Mouse (Mus musculus) urinary bladder, postnatal 4 days (tissue): ENCODE measurements at regions not wholly inside any gene's neighbourhood (a gene's known extent, or its start where the extent isn't known, plus 50 kb on each side); places are given as distances from the start of the nearest gene placed in this dataset.

Experiments used
- DNase-seq, 2 experiments: peaks; one replicate each; pipeline ENCODE4 v3.0.0; 2021 to 2022; ENCODE audit warnings: low spot score in 2 of 2

GRCm38 (mm10) chr7:145135971-145136370 is 71.9 kb downstream of the 1810010D01Rik start:
- no peak for DNase-seq

- DNase-seq = no peak
Measured at GRCm38 (mm10) chr7:145132506-145132905, 75.4 kb downstream of the 1810010D01Rik start.

- DNase-seq = no peak
Measured at GRCm38 (mm10) chr7:145131438-145132159, 76.3 kb downstream of the 1810010D01Rik start.

- DNase-seq = no peak
Measured at GRCm38 (mm10) chr7:145129971-145130370, 77.9 kb downstream of the 1810010D01Rik start.

GRCm38 (mm10) chr7:145127661-145128060 is 80.3 kb downstream of the 1810010D01Rik start:
- DNase-seq = no peak

GRCm38 (mm10) chr7:145127180-145127579 is 80.7 kb downstream of the 1810010D01Rik start:
- DNase-seq = no peak

- DNase-seq = no peak
Measured at GRCm38 (mm10) chr7:145123996-145124601, 83.8 kb downstream of the 1810010D01Rik start.

GRCm38 (mm10) chr7:145122471-145122870 is 85.4 kb downstream of the 1810010D01Rik start:
- no peak for DNase-seq

GRCm38 (mm10) chr7:145118406-145118805 is 89.5 kb downstream of the 1810010D01Rik start:
- DNase-seq = no peak

GRCm38 (mm10) chr7:145114660-145115059 is 93.3 kb downstream of the 1810010D01Rik start:
- DNase-seq = no peak

- no peak for DNase-seq
Measured at GRCm38 (mm10) chr7:145114145-145114544, 93.8 kb downstream of the 1810010D01Rik start.

- no peak for DNase-seq
Measured at GRCm38 (mm10) chr7:145112887-145113531, 94.9 kb downstream of the 1810010D01Rik start.

GRCm38 (mm10) chr7:145112146-145112830 is 95.6 kb downstream of the 1810010D01Rik start:
- DNase-seq = no peak

GRCm38 (mm10) chr7:145111252-145112131 is 96.4 kb downstream of the 1810010D01Rik start:
- peak; percentile 71 to 73 for DNase-seq

- DNase-seq = peak in 1 of 2 experiments; percentile 50
Measured at GRCm38 (mm10) chr7:145110657-145111251, 97.2 kb downstream of the 1810010D01Rik start.

- DNase-seq = no peak
Measured at GRCm38 (mm10) chr7:145110028-145110427, 97.9 kb downstream of the 1810010D01Rik start.

GRCm38 (mm10) chr7:145109471-145109870 is 98.4 kb downstream of the 1810010D01Rik start:
- DNase-seq = no peak

GRCm38 (mm10) chr7:145108994-145109393 is 98.9 kb downstream of the 1810010D01Rik start:
- DNase-seq = no peak

- no peak for DNase-seq
Measured at GRCm38 (mm10) chr7:145107575-145108170, 100.2 kb downstream of the 1810010D01Rik start.

- no peak for DNase-seq
Measured at GRCm38 (mm10) chr7:145106494-145106849, 101.4 kb downstream of the 1810010D01Rik start.
